Mouse (Mus musculus) retina, embryonic 14.5 days (tissue): Measurements from ENCODE around the gene Ripor2.

Experiments
- DNase-seq: peaks from one replicate; pipeline ENCODE4 v3.0.0-alpha.2; 2015; ENCODE audit warnings: low spot score

Ripor2 gene

GRCm38 (mm10) chr13:24584403-24584802, 2.4 kb downstream of the Ripor2 start:
- no peak for DNase-seq

GRCm38 (mm10) chr13:24584841-24585240, 2.9 kb downstream of the Ripor2 start:
- DNase-seq: no peak

GRCm38 (mm10) chr13:24585369-24585768, 3.4 kb downstream of the Ripor2 start:
- DNase-seq: no peak

GRCm38 (mm10) chr13:24587192-24587895, 5.4 kb downstream of the Ripor2 start:
- DNase-seq: no peak

- DNase-seq: no peak
Observed at GRCm38 (mm10) chr13:24588603-24589002, 6.6 kb downstream of the Ripor2 start.

- DNase-seq: no peak
Observed at GRCm38 (mm10) chr13:24591737-24592136, 9.7 kb downstream of the Ripor2 start.

- no peak for DNase-seq
Observed at GRCm38 (mm10) chr13:24594303-24594702, 12.3 kb downstream of the Ripor2 start.

- no peak for DNase-seq
Observed at GRCm38 (mm10) chr13:24599631-24600041, 17.6 kb downstream of the Ripor2 start.

- DNase-seq: no peak
Observed at GRCm38 (mm10) chr13:24602978-24603377, 21.0 kb downstream of the Ripor2 start.

GRCm38 (mm10) chr13:24603591-24604009, 21.6 kb downstream of the Ripor2 start:
- DNase-seq: no peak

- no peak for DNase-seq
Observed at GRCm38 (mm10) chr13:24604096-24604495, 22.1 kb downstream of the Ripor2 start.

- peak; percentile 66 for DNase-seq
Observed at GRCm38 (mm10) chr13:24604761-24605591, 23.0 kb downstream of the Ripor2 start.

GRCm38 (mm10) chr13:24605755-24606154, 23.8 kb downstream of the Ripor2 start:
- DNase-seq: no peak

GRCm38 (mm10) chr13:24607961-24608360, 26.0 kb downstream of the Ripor2 start:
- DNase-seq: no peak

- no peak for DNase-seq
Observed at GRCm38 (mm10) chr13:24608709-24609108, 26.7 kb downstream of the Ripor2 start.

- no peak for DNase-seq
Observed at GRCm38 (mm10) chr13:24610883-24611282, 28.9 kb downstream of the Ripor2 start.

- DNase-seq: no peak
Observed at GRCm38 (mm10) chr13:24613031-24613430, 31.0 kb downstream of the Ripor2 start.

- DNase-seq: no peak
Observed at GRCm38 (mm10) chr13:24613433-24613832, 31.4 kb downstream of the Ripor2 start.

GRCm38 (mm10) chr13:24613927-24614780, 32.2 kb downstream of the Ripor2 start:
- DNase-seq: no peak

GRCm38 (mm10) chr13:24615921-24616565, 34.1 kb downstream of the Ripor2 start:
- peak; percentile 52 for DNase-seq

- DNase-seq: no peak
Observed at GRCm38 (mm10) chr13:24616645-24617044, 34.7 kb downstream of the Ripor2 start.
